Mouse (Mus musculus) lung, embryonic 14.5 days (tissue): ENCODE data around the gene BC016579. TPM values are rescaled to one million over a fixed set of nuclear protein-coding genes. Genes with fewer than 3 reads are reported as not detected.
A peak's percentile ranks its signal among the peaks of the same experiment; 100 is the strongest.

ENCODE experiments used
- ATAC-seq: fragments of 200-750 bp; cut with Nextera tagmentation; 2 replicates; pipeline ENCODE4 v1.8.0; 2017; ENCODE audit warnings: mild to moderate bottlenecking, moderate TSS enrichment, moderate library complexity; ENCODE audit not compliant: insufficient read depth
- DNase-seq: peaks from one replicate; pipeline ENCODE4 v3.0.0-alpha.2; 2015
- H3K27ac ChIP-seq: fragments of 300-500 bp; sonication (generic); 2 replicates; pipeline ENCODE4 v1.5.1; 2014; ENCODE audit warnings: low read depth, mild to moderate bottlenecking, moderate library complexity
- H3K27me3 ChIP-seq: fragments of 300-500 bp; sonication (generic); 2 replicates; pipeline ENCODE4 v1.6.1; 2014; ENCODE audit warnings: low read length, control low read depth; ENCODE audit not compliant: insufficient read depth
- H3K36me3 ChIP-seq: fragments of 300-500 bp; sonication (generic); 2 replicates; pipeline ENCODE4 v1.6.1; 2014; ENCODE audit warnings: control low read depth; ENCODE audit not compliant: insufficient read depth
- H3K4me1 ChIP-seq: fragments of 300-500 bp; sonication (generic); 2 replicates; pipeline ENCODE4 v1.6.1; 2014; ENCODE audit warnings: antibody characterized with exemption, control low read depth; ENCODE audit not compliant: insufficient read depth
- H3K4me2 ChIP-seq: fragments of 300-500 bp; sonication (generic); 2 replicates; pipeline ENCODE4 v1.6.1; 2014; ENCODE audit warnings: mild to moderate bottlenecking
- H3K4me3 ChIP-seq: fragments of 300-500 bp; sonication (generic); 2 replicates; pipeline ENCODE4 v1.5.1; 2014; ENCODE audit warnings: low read depth, low read length
- H3K9ac ChIP-seq: fragments of 300-500 bp; sonication (generic); 2 replicates; pipeline ENCODE4 v1.6.1; 2014
- H3K9me3 ChIP-seq: fragments of 300-500 bp; sonication (generic); 2 replicates; pipeline ENCODE4 v1.6.1; 2016; ENCODE audit warnings: low read depth, low read length, control low read depth
- CTCF ChIP-seq: IDR thresholded peaks from 2 replicates; pipeline ENCODE4 v1.5.1; 2016; ENCODE audit warnings: antibody characterized with exemption, low read depth
- WGBS: fragments of 180-500 bp; shearing (Covaris S2); extraction: QIAGEN DNeasy Blood & Tissue Kit; methylation state at CpG from one replicate; pipeline ENCODE4 v1.1.7; 2014; 5-methylcytosine and 5-hydroxymethylcytosine counted together
- polyA plus RNA-seq: library from polyadenylated mRNA; unstranded; fragments of >200 nt; fragmentation: Nextera tagmentation; extraction: Ambion mirVana; gene quantifications from 2 replicates; pipeline ENCODE4 v1.2.1, GENCODE M21; 2014

Gene BC016579
- polyA plus RNA-seq, 1 experiment from 2014 or later, result 0.18 TPM

DNA sequence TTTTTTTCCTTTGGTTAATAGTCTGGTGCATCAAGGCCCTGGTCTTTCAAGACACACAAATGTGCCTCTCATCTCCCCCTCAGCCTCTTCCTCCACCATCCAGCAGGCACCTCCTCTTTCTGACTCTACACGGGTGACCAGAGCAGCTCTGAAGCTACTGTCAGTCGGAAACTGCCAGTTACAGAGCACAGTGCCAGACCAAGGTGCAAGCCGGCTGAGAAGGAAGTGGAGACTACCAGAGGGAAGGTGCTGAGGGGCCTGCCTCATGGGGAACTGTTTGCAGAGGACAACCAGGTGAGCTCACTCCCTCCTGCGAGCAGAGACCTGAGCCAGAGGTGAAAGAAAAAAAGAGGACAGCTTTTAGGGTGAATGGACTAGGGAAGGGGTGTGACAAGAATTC is 43.6 kb downstream of the BC016579 start, which contains the start of gene Gcsam:
Gene Gcsam (plus strand): TSS at position 114 of the 400 bp plus-strand sequence.
- Histone ChIP-seq H3K36me3 (no peaks in the 10 kb centered on the region), H3K4me3 (no peak within 1 kb of the TSS), H3K27me3 (no peaks in the 10 kb centered on the region), H3K9me3 (no peaks in the 10 kb centered on the region), H3K4me2 (no peak within 1 kb of the TSS), H3K9ac (no peak within 1 kb of the TSS), H3K27ac (no peak within 1 kb of the TSS), H3K4me1 (no peaks in the 10 kb centered on the region)
- 54% methylated on average over 4 of the region's 4 CpGs for WGBS
- no peak for TF ChIP-seq CTCF
- ATAC-seq (no peak), DNase-seq (no peak)

DNA sequence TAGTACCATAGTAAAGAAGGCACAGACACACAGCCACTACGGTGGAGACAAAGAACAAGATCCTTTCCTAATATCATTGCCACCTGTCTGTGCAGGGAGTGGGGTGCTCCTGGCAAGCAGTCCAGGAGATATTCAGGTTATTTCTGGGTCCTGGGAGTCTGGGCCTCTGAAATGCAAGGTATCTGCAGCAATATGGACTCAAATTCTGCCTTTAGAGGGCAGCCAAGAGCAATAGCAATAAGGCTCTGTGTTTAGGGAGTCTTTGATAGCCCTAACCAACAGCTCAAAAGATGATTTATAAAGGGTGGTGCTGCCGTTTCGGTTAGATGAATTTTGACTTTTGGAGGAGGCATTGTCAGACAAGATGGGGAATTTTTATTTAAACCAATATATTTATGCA is 44.6 kb downstream of the BC016579 start:
- DNase-seq (peak; percentile 77), ATAC-seq (peak; percentile 20; the same call in 1 of the 2 replicates)
- Histone ChIP-seq H3K9me3 (no peaks in the 10 kb centered on the region), H3K4me1 (no peaks in the 10 kb centered on the region), H3K9ac (no peak overlapping the region), H3K27me3 (no peaks in the 10 kb centered on the region), H3K4me3 (no peak overlapping the region), H3K27ac (peak overlapping the region; percentile 70), H3K4me2 (no peak overlapping the region), H3K36me3 (no peaks in the 10 kb centered on the region)
- 68% methylated on average over 3 of the region's 3 CpGs for WGBS
- TF ChIP-seq CTCF, result peak; percentile 72

DNA sequence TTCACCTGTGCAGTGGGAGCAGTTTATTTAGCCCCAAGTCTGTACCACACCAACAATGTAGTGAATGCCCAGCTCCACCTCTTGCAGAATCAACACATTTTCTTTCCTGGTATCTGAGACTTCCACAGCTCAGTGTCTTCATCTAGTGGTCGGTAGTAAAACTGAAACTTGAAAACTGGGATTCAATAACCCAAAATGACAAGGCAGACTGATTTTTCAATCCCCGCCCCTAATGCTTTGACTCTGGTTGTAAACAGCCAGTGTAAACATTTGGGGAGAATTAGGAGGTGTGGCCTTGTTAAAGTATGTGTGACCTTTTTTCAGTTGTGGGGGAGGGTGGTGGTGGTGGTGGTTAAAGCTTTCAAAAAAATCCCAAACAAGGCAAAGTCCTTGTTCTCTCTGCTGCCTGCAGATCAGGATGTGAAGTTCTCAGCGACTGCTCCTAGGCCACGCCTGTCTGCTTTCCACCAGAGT is 45.4 kb downstream of the BC016579 start:
- Histone ChIP-seq H3K9me3 (no peaks in the 10 kb centered on the region), H3K4me1 (no peaks in the 10 kb centered on the region), H3K9ac (no peak overlapping the region), H3K4me3 (no peak overlapping the region), H3K4me2 (0 out of 2 replicates have a peak overlapping the region, but pooled peaks have one; percentile 23), H3K27me3 (no peaks in the 10 kb centered on the region), H3K36me3 (no peaks in the 10 kb centered on the region), H3K27ac (peak overlapping the region; percentile 70)
- ATAC-seq, result peak; percentile 91
- WGBS, result 14% methylated on average over 4 of the region's 4 CpGs
- peak; percentile 82 for DNase-seq
- TF ChIP-seq CTCF, result peak; percentile 82

DNA sequence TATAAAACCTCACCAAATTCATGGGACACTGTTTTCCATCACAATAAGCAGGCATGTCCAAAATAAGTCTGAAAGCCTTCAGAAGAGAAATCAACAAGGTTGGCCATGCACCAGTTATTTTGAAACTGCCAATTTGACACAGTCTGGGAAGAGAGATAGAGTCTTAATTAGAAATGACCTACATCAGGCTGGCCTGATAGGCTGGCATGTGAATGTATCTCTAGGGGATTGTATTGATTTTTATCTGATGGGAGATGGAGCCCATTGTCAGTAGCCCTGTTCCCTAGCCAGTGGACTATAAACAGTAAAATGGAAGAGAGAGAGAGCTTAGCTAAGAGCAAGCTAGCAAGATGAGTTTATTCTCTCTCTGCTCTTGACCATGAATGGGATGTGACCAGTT is 58.4 kb downstream of the BC016579 start:
- no peak overlapping the region for H3K4me2 ChIP-seq
- TF ChIP-seq CTCF, result no peak
- H3K9ac ChIP-seq, result no peak overlapping the region
- no peaks in the 10 kb centered on the region for H3K27me3 ChIP-seq
- H3K4me1 ChIP-seq, result no peaks in the 10 kb centered on the region
- H3K4me3 ChIP-seq, result no peak overlapping the region
- H3K36me3 ChIP-seq, result no peaks in the 10 kb centered on the region
- H3K9me3 ChIP-seq, result no peaks in the 10 kb centered on the region
- no peak for ATAC-seq
- no peak for DNase-seq
- no peak overlapping the region for H3K27ac ChIP-seq

DNA sequence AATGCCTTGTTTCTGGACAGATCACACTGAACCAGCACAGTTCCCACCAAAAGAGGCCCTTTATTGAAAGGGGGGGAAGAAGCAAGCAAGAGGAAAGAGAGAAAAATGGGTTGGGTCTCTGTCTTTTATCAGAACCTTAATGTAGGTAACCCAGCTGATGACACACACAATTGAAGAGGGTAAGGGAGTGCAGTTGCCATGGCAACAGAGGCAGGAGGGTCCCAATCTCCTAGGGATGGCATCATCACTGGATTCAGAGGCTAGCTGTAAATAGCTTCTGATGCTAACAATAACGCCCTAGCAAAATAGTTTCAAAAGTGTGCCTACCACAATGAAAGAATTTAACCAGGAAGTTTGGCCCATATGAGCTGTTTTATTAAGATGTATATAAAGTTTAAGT is 60.2 kb downstream of the BC016579 start:
- no peak for ATAC-seq
- H3K4me2 ChIP-seq, result no peak overlapping the region
- no peak for TF ChIP-seq CTCF
- H3K36me3 ChIP-seq, result no peaks in the 10 kb centered on the region
- no peaks in the 10 kb centered on the region for H3K9me3 ChIP-seq
- H3K4me3 ChIP-seq, result no peak overlapping the region
- H3K4me1 ChIP-seq, result no peaks in the 10 kb centered on the region
- no peak for DNase-seq
- 62% methylated on average over 1 of the region's 1 CpGs for WGBS
- no peaks in the 10 kb centered on the region for H3K27me3 ChIP-seq
- no peak overlapping the region for H3K9ac ChIP-seq
- no peak overlapping the region for H3K27ac ChIP-seq

DNA sequence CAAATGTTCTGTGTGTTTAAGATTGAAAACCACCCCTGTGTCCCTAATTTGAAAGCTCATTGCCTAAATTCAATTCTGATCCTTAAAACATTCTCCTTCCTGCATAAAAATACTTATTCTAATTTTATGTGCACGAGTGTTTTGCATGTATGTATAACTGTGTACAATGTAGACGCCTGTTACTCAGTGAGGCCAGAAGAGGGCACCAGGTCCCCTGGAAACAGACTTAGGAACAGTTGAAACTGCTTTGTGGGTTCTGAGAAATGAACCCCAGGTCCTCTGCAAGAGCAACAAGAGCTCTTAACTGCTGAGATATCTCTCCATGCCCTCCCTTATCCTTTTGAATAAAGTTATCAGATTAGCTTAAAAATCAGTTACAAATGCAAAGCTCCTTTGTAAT is 71.4 kb downstream of the BC016579 start:
- no peaks in the 10 kb centered on the region for H3K9me3 ChIP-seq
- H3K4me3 ChIP-seq, result no peak overlapping the region
- WGBS, result 17% methylated on average over 2 of the region's 2 CpGs
- no peak overlapping the region for H3K27ac ChIP-seq
- no peaks in the 10 kb centered on the region for H3K36me3 ChIP-seq
- no peak overlapping the region for H3K4me2 ChIP-seq
- peak; percentile 59 for TF ChIP-seq CTCF
- no peaks in the 10 kb centered on the region for H3K27me3 ChIP-seq
- H3K4me1 ChIP-seq, result no peaks in the 10 kb centered on the region
- DNase-seq (peak; percentile 57), ATAC-seq (no peak)
- H3K9ac ChIP-seq, result no peak overlapping the region

DNA sequence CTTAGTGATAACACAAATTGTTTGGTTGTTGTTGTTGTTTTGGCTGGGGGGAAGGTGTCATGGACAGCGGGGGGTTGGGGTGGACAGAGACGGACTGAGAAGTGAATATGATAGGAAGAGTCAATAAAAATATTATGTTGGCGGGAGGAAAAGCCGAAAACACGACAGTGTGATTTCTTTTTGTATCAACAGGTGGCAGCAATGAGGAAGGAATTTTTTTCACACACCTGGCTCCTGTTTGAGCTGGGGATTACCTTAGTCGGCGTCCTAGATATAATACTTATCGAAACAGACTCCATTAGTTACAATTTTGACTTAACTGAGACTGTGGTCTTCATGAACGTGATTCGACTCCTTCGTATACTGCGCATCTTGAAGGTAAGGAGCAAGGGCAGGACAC is 74.0 kb downstream of the BC016579 start:
- 58% methylated on average over 12 of the region's 12 CpGs for WGBS
- ATAC-seq (no peak), DNase-seq (no peak)
- no peaks in the 10 kb centered on the region for H3K36me3 ChIP-seq
- no peak overlapping the region for H3K4me2 ChIP-seq
- no peaks in the 10 kb centered on the region for H3K27me3 ChIP-seq
- no peak overlapping the region for H3K4me3 ChIP-seq
- no peak overlapping the region for H3K9ac ChIP-seq
- no peaks in the 10 kb centered on the region for H3K9me3 ChIP-seq
- H3K4me1 ChIP-seq, result no peaks in the 10 kb centered on the region
- no peak overlapping the region for H3K27ac ChIP-seq
- TF ChIP-seq CTCF, result no peak; the same call in 1 of the 2 replicates

Other genes with a start within 250 kb of the BC016579 start
- 66.1 and 68.1 TPM in 2 replicates for gene Cd200, start 245.0 kb downstream of the BC016579 start, polyA plus RNA-seq
- gene Gm609, start 161.1 kb downstream of the BC016579 start, polyA plus RNA-seq, result not detected in 2 replicates
- gene Gm17783, start 122.0 kb downstream of the BC016579 start, polyA plus RNA-seq, result not detected in 2 replicates
- not detected in 2 replicates for gene Slc9c1, start 118.8 kb downstream of the BC016579 start, polyA plus RNA-seq
- gene Gcsam, start 43.7 kb downstream of the BC016579 start, polyA plus RNA-seq, result 0.13 and 0.46 TPM in 2 replicates
- 0.11 TPM in 1 of 2 replicates, not detected in the other for gene Tmprss7, start 39.6 kb upstream of the BC016579 start, polyA plus RNA-seq
- 5.1 and 5.2 TPM in 2 replicates for gene Tagln3, start 70.5 kb upstream of the BC016579 start, polyA plus RNA-seq
- 35.6 and 39.6 TPM in 2 replicates for gene Abhd10, start 88.9 kb upstream of the BC016579 start, polyA plus RNA-seq